Mouse (Mus musculus) megakaryocyte, embryonic 14.5 days (primary cell): ENCODE results near the gene Atp9a.

Source experiments
- FLI1 ChIP-seq: IDR thresholded peaks from 2 replicates; pipeline ENCODE4 v1.6.1; 2012; ENCODE audit warnings: low read length, inconsistent platforms, mixed read lengths
- GATA1 ChIP-seq: IDR thresholded peaks from 3 replicates; pipeline ENCODE4 v1.6.1; 2012; ENCODE audit warnings: mixed read lengths, low read length, inconsistent platforms, borderline replicate concordance

- TF ChIP-seq GATA1: no peak
- no peak for TF ChIP-seq FLI1
Measured at GRCm38 (mm10) chr2:168718735-168719134, 23.5 kb downstream of the Atp9a start.
